Mouse (Mus musculus): ENCODE results near the gene Med12l.

Gene Med12l

DNA sequence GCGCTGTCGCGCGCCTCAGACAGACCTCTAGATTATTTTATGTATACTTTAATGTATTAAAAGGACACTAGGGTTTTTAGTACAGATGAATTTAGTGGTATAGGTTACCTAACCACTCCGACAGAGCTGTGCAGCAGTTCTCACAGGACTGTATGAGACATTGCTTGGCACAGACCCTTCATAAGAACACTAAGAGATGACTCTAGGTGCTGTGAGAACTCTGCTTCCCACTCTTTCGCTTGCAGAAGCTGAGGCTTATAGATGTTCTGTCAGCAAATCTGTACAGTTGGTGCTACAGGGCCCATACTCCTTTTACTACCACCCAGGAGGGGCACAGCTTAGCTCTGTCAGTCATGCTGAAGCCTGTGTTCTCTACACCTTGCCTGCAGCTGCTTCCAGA, 186.0 kb downstream of the Med12l start:
- no peak for DNase-seq (ENCODE audit: low spot score)

DNA sequence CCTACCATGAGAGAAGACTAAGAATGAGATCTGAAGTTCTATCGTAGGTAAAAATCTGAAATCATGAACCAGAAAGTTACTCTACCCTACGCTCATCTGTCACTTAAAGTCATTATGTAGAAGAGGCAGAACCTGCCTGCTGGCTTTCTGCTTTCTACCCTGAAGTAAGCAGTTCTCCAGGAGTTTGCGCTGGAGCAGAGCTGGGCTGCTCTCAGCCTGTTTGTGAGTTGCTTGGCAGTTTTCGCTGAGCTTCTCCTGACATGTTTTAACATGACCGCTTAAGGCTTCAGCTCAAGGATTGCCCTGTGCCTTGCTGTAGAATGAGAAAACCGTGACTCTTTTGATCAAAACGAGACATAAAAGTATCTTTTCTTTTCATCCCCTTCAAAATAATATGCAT, 188.5 kb downstream of the Med12l start:
- DNase-seq (ENCODE audit: low spot score), result no peak

- DNase-seq (ENCODE audit: low spot score), result no peak
These were observed 189.3 kb downstream of the Med12l start, which contains the start of gene Gpr87 for GRCm38 (mm10) chr3:59194938-59195337. Gene Gpr87 (minus strand): TSS chr3:59195104.

DNA sequence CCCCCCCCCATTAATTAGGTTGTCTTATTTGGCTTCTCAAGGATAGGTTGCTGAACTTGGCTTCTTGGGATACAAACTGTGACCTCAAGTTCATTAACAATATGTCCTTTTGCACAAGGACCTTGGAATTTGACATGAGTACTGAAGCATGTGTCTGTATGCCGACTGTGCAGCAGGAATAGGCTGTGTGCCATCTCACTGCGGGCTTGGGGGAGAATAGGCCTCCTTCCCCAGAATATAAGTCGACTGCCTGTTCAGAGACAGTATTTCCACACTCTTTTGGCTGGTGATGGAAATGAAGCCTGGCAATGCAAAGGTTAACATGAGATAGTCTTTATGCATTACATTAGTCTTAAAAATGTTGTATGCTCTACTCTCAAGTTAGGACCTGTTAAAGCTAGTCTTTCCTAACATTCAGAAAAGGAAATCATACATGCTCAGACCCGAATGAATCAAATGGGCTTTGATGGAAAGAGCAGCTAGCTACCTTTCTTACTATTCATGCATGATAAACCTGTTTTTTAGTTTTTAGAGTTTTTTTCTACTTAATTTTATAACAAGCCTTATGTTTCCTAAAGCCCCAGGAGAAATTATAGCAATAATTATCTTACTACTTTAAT, 191.8 kb downstream of the Med12l start:
- DNase-seq (ENCODE audit: low spot score), result no peak

- no peak for DNase-seq (ENCODE audit: low spot score)
These were observed 198.3 kb downstream of the Med12l start for GRCm38 (mm10) chr3:59203802-59204520.

DNA sequence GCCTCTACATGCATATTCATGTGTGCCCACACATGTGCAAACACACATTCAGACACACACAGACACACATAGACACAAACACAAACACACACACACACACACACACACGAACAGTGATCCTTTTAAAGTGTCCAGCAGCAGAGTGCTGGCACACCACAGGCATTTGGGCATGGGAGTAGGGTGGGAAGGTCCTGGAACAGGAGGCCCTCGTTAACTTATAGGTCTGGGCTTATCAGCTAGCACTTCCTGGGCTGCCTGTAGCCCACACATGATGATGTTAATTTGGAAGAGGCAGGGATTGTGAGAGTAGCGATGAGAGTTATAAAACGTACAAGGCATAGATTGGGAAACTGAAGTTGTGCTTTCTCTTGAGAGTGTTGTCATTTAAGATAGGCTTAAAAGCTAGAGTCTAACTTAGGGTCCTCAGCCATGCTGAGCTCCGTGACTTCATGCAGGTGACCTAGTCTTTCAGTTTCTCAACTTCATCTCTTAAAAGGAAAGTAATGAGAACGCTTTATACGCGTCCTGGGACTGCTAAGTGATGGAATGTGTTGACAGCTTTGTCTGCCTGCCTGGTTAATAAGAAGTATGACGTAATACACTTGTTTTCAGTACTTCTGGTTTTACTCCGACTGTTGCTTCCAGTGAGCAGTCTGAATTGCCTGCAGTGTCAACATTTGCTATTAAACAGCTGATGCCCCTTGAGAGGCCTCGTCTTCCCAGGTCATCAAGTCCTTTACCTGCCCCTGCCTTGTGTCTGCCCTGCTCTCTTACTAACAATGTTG, 199.3 kb downstream of the Med12l start:
- no peak for DNase-seq (ENCODE audit: low spot score)

DNA sequence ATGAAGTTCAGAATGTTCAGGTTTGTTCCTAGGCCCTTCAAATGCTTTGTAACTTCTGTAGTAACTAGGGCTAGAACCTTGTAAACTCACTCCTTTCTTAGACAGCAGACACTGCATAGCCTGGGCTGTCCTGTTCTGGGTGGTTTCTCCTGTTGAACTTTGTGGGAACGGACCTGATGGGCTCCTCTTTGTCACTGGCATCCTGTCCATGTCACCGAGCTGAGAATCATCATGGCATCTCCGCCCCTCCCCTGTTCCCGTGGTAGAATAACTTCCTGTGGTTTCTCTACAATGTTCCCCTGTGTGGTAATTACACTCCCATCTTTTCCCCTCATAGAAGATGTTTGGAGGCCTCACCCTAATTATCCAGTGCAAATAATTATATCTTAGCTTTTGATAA, 200.3 kb downstream of the Med12l start:
- DNase-seq (ENCODE audit: low spot score), result no peak

DNA sequence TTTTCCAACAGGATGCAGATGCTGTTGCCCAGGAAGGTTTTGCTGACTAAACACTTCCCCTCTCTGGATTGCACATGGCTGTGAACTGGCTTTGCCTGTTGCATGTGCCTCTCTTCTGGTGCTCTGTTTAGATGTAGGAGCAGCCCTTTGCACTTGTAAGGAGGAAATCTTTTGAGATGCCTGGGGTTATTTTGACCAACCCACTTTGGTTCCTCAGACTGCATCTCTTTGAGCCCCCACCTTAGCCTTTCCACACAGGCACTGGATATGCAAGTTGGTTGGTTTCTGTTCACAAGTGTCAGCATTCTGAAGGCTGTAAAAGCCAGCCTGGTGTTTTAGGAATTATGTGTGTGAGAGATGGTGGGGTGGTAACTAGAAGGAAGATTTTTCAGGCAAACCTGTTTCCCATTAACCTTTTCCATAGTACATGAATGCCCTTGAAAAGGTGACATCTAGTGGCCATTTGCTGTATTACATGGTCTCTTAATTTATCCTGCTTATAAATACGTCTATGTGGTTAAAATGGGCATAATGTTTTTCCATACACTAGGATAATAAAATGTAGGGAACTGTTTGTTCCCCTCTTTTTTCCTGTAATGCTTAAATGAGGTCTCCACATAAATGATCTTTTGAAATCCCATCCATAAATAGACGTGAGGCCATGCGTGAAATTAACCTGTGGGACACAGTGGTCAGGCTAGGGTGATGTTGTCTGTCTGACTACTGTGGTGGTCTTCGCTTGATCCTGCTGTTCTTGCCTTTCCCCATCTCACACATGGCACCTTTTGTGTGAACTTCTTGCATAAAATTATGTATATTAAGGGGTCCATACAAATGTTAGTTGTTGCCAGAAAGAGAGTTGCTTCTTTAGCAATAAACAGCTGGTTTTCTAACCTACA, 203.3 kb downstream of the Med12l start:
- DNase-seq (ENCODE audit: low spot score), result no peak

DNA sequence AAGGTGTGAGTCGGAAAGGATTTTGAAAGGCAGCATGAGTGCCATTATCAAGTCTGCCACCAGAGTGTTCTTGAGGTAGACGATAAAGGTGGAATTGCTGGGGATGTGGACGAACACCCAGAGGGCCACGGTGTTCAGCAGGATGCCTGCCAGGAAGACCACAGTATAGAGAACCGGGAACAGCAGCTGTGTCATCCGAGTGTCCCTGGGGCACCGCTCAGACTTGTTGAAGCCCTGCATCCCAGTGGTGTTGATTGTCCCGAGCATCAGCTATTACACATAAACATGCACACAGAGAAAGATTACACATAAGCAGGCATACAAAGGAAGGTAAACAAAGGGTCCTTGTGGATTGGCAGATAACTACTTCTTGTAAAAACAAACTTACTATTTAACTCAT, 204.5 kb downstream of the Med12l start:
- DNase-seq (ENCODE audit: low spot score), result no peak

DNA sequence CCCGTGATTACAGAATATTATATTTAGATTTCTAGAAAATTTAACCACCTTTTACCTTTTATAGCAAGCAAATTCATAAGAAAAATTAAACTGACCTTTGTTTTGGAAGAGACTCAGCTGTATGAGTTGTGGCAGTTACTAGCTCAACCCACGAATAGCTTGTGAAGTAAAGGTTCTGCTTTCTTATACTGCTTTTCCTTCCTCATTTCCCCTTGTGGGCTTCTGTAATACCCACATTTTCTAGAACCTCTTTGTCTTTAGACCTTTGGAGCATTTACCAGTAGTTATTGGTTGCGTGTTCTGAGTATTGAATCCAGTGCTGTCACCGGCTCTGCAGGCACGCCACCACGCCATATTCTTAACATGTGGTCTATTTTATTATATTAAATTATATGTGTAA, 205.1 kb downstream of the Med12l start, which contains the start of gene P2ry13:
TSS of gene P2ry13 (minus strand) at position 156 of the 400 bp plus-strand sequence.
- no peak for DNase-seq (ENCODE audit: low spot score)

DNA sequence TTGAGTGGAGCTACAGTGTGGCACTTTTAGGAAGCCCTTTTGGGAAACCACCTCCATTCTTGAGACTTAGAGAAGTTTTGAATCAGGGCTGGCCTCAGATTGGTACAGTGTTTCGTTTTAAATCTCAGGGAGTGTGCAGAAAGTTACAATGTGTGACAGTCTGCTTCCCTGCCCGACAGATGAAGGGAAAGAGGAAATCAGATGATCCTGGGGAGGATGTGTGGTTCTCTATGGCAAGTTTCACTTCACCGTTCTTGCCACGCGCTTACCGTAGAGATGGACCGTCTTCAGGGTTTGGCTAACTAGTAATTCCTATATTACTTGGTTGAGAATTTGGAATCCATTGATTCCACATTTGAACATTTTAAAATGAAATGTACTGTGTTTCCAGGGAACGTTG, 206.2 kb downstream of the Med12l start:
- no peak for DNase-seq (ENCODE audit: low spot score)

- no peak for DNase-seq (ENCODE audit: low spot score)
These were observed 206.8 kb downstream of the Med12l start for GRCm38 (mm10) chr3:59212404-59212803.

GRCm38 (mm10) chr3:59217211-59217610, 211.6 kb downstream of the Med12l start:
- DNase-seq (ENCODE audit: low spot score), result no peak

DNA sequence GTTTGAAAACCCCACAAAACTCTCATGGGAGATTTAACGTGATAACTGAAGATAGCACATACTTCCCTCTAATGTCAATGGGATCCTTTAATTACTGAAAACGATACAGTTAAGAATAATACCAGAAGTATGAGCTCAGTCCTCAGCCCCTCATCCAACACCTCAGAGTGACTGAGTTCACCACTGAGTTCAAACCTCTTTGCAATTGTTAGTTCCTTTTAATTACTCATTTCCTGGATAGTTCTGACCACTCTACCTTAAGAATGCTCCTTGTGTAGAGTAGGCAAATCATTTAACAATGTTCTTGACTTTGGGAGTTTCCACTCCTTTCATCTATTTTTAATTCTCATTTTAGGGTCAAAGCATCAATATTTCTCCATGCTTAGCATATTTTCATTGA, 213.7 kb downstream of the Med12l start:
- DNase-seq (ENCODE audit: low spot score), result no peak

GRCm38 (mm10) chr3:59222303-59222702, 216.7 kb downstream of the Med12l start:
- DNase-seq (ENCODE audit: low spot score), result no peak

GRCm38 (mm10) chr3:59225411-59225810, 219.8 kb downstream of the Med12l start:
- no peak for DNase-seq (ENCODE audit: low spot score)

GRCm38 (mm10) chr3:59227696-59228095, 222.1 kb downstream of the Med12l start:
- no peak for DNase-seq (ENCODE audit: low spot score)

GRCm38 (mm10) chr3:59228730-59229551, 223.3 kb downstream of the Med12l start:
- DNase-seq (ENCODE audit: low spot score), result no peak

GRCm38 (mm10) chr3:59230912-59231311, 225.3 kb downstream of the Med12l start:
- no peak for DNase-seq (ENCODE audit: low spot score)

DNA sequence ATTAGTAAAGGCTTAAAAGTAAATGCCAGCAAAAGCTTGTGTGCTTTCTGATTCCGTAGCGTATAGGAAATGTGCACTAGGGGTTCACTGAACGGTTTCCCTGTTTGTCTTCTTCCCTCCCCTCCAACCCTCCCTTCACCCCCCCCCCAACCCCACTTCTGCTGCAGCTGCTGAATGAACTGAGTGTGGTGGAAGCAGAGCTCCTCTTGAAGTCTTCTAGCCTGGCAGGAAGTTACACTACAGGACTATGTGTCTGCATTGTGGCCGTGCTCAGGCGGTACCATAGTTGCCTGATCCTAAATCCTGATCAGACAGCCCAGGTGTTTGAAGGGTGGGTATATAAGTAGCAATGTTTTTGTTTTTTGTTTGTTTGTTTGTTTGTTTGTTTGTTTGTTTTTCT, 229.3 kb downstream of the Med12l start:
- DNase-seq (ENCODE audit: low spot score), result no peak

DNA sequence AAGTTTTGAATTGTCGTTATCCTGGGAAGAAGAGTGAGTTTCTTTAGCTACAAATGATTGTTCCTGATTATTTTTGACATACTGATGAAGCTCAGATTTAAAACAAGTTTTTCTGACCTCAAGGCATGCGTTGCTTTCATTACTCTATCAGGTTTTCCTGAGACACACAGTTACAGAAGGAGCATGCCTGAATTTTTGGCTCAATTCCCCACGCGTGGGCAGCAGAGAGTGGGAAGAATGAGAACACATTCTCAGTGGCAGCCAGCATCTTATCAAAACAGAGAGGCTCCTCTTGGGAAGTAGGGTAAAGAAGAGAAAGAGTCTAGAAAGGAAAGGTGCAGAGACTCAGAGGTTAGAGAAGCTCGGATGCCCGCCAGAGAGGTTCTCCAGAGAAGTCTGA, 237.8 kb downstream of the Med12l start:
- DNase-seq (ENCODE audit: low spot score), result no peak
